Mouse (Mus musculus) bone marrow macrophage, adult 2 months (primary cell): ENCODE data around the gene Stat3.

Experiments used
- CTCF ChIP-seq: IDR thresholded peaks from 2 replicates; pipeline ENCODE4 v1.5.1; 2012; ENCODE audit warnings: low read depth, mild to moderate bottlenecking, low read length, moderate library complexity
- POLR2A ChIP-seq: IDR thresholded peaks from 2 replicates; pipeline ENCODE4 v1.6.1; 2012; ENCODE audit warnings: mild to moderate bottlenecking, low read depth, low read length, borderline replicate concordance

DNA sequence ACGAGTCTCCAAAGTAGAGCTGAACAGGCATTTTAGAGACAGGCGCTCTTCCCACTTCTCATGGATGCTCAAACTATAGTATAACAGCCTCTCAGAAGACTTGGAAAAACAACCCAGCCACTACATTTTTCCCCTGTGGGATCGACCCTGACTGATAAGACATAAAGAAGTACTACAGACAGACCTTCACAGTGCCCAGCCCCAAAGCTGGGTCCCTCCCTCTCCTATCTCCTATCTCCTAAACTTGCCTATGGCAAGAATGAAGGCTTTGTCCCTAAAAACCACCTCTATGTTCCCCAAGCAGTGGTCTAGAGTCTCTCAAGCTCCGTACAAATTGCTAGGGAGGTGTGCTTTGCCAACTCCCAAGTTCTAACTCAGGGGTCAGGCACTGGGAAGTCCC is 32.5 kb downstream of the Stat3 start:
- TF ChIP-seq CTCF (no peak), POLR2A (no peak)
